Mouse (Mus musculus) CD4-positive, CD25-positive, alpha-beta regulatory T cell, adult 2 months (primary cell): Measurements from ENCODE around the gene Abca5.
A peak's percentile ranks its signal among the peaks of the same experiment; 100 is the strongest.

Experiments
- DNase-seq: peaks from one replicate; pipeline ENCODE4 v3.0.0-alpha.2; 2012; ENCODE audit warnings: low read depth, low spot score

The Abca5 gene

DNA sequence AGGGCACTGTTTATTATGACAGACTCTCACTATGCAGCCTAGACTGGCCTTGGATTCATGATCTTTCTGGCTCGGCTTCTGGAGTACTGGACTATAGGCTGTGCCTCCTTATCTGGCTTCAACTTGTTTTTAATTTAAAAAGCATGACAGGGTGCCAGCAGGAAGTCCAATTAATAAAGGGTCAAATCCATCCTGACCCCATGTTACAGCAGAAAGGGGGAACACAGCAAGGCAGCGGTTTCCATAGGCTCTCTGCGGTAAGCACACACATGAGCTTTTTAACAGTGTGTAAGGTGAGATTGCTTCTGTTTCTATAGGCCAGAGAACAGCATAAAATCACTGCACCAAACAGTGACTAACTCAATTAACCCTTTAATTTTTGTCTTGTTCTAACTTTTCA lies 34.1 kb downstream of the Abca5 start:
- DNase-seq, result no peak

DNA sequence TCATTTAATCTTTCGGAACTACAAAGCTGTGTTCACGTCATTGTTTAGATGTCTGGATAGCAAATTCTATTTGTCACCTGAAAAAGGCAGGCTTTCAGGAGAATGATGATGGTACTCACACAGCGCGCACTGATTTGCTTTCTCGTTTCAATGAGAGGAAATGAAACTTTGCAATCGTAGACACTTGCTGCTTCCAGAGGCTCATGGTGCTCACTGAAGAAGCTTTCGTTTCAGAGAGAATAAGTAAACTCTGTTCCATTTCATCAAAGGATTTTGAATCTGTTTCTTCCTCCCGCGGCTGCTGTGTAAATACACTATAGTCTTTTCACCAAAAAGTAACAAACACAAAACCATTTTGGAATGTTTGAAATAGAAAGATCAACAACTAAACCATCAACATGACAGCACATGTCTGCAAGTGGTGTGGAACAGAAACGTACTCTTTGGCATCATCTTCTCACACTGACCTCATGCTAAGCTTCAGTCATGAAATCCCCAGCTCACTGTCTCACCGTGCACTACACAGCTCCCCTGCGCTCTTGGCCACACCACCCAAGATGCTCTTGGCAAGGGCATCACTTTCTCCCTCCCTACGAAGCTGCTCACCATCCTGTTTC lies 39.5 kb downstream of the Abca5 start:
- no peak for DNase-seq

DNA sequence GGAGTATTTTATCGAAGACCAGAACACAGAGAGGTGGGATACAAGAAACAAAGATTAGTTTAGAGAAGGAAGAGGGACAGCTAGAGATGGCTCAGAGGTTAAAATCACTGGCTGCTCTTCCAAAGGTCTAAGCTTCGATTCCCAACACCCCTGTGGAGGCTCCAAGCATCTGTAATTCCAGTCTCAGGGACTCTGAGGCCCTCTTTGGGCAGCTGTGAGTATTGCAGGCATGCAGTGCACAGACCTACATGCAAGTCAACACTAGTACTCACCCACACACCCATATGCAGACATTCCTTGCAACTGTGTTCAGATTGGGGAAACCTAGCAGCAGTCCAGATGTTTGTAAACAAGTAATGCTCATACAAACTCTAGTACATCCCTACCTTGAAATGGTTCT lies 46.9 kb downstream of the Abca5 start:
- DNase-seq, result no peak

DNA sequence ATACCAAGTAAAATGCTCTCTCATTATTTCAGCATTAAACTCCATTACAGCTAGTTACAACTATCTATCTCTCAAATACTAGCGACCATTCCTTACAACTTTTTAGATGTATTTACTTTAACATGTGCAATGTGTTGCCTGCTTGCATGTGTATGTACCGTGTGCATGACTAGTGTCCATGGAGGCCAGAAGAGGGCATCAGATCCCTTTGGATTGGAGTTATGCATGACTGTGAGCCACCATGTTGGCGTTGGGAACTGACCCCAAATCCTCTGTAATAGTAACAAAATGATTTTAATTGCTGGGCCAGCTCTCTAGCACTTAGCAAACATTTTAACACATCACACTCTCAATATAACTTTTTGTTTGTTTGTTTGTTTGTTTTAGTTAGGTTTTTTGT lies 49.1 kb downstream of the Abca5 start:
- no peak for DNase-seq

DNA sequence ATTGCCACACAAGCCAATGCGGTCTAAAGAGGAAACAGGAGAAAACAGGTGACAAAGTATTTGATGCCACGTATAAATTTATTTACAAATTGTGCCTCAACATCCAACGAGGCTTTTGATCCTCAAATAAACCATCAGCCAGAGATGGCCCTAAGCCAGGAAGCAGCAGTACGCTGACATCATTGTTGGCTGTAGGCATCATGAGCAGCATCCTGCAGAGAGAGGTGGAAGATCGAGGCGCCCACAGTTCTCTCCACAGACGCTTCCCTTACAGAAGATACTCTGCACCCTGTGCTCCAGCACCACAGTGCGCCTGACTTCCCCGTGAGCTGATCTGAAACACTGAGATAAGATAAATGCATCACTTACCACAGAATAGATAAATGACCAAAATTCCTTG lies 49.8 kb downstream of the Abca5 start:
- no peak for DNase-seq

DNA sequence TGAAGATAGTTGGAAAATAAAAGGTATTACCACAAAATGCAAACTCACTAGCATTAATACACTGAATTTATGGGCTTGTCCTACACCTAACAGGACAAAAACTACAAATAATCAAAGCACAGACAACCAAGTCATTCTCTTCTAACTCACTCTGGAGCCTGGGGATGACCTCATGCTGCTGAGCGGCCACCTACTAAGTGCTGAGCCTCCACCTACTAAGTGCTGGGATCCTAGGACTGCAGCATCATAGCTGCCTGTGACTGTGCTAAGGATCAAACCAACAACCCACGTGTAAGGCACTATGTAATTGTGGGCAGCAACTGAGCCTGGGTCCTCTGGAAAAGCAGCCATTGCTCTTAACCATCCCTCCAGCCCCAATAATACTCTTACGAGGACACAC lies 51.2 kb downstream of the Abca5 start:
- DNase-seq, result no peak

DNA sequence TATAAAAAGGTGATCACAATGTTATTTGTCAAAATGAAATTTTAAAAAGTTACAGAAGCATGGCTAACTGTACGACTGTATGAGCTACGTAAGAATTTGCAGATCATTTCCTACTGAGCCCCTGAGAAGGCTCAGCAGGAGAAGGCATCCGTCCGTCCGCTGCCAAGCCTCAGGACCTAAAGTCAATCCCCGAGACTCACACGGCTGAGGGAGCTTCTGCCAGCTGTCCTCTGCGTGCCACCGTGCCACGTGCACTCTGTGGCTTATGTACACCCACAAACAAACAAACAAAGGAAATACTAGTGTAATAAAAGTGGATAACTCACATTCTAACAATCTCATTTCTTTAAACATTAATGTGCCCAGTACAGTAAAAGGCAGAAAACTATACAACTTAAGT lies 52.7 kb downstream of the Abca5 start:
- DNase-seq, result no peak

DNA sequence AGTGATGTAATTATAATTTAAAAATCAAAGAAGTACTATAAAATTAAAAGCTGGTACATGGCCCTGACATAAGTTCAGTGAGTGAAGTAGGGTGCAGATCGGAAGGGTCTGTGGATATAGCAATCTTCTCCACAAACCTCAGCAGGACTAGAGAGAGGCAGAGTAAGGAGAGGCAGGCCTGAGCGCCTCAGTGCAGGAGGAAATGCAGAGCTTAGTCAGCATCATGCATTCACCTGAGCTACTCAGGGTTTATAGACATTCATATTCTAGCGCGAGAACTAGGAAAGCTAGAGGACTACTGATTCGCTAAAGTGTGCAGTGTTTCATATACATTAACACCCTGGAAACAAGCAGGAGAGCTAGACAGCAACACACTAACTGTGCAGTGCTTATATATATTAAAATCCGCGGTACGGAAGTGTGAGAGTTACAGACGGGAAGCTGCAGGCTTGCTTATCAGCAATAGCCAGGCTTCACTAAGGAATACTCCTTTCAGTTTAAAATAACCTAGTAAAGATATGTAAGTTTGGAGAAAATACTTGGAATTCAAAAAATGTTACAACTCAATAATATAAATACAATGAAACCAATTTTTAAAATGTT lies 53.2 kb downstream of the Abca5 start:
- DNase-seq, result no peak

DNA sequence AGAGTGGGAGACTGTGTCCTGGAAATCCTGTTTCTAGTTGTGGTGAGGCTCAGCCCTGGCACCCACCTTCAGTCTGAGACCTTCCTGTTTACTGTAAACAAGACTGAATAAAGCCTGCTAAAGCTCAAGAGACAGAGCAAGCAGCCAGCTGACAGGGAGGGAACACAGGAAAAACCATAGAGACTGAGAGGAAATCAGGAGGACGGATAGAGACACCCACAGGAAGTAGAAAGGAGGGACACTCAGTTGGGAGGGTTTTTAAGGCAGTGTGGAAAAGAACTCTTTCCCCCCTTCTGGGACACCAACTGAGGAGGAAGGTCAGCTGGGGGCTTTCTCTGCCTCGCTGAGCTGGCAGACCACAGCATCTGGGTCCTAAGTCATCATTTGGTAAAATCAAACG lies 62.7 kb downstream of the Abca5 start:
- DNase-seq, result no peak

DNA sequence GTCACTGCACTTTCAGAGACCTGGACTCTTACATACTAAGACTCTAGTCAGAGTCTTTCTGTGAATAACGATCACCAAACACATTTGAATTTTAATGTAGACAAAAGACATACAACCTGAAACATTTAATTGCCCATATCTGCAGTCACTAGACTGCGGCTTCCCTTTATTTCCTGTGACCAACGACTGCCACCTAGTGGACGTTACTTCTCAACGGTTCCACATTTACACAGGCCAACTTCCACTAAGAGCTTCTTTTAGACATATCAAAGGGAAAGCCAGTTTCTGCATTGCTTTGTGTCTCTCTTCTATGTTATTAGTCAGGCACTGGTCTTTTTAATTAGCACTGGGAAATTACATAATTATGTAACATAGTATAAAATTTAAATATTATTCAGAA lies 65.8 kb downstream of the Abca5 start:
- DNase-seq, result peak; percentile 84

DNA sequence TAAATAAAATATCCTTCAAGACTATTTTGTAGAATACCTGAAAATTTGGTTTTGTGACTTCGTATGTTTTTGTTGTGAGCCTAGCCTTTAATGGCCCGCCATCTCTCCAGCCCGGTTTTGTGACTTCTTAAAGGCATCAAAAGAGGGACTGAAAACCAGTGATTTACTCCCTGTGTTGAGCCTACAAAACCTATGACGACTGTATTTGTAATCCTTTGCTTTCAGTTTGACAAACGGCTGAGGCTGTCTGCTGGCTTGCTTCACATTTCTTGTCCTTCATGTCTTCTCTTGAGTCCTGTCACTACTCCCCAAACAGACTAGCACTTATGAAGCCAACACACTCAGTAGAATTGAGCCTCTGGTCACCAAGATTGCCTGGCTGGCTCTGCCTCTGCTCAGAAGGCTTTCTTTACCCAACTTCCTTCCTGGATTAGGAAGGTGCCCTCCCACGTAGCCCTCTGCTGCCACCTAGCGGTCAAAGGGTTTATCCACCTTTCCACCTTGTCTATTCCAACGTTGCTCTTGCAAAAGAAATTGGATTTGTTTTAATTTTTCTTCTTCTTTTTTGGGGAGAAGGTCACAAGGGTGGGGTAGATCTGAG lies 69.2 kb downstream of the Abca5 start:
- DNase-seq, result peak; percentile 92

DNA sequence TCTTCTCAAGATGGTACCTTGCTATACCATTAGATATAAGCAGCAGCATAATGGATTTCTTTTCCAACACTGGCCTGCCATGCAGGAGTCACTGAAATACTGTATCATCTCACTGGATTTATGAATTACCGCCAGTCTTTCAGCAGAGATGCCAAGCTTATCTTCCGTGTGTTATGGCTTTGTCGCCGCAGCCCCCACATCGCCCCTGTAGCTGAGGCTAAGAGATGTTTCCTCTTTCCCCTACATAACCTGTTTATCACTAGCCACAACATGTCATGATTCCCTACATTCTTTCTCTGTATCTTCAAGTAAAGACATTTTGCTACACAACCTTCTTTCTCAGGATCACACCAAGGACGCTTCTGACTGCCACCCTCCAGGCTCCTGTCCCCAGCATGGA lies 70.3 kb downstream of the Abca5 start:
- DNase-seq, result no peak

DNA sequence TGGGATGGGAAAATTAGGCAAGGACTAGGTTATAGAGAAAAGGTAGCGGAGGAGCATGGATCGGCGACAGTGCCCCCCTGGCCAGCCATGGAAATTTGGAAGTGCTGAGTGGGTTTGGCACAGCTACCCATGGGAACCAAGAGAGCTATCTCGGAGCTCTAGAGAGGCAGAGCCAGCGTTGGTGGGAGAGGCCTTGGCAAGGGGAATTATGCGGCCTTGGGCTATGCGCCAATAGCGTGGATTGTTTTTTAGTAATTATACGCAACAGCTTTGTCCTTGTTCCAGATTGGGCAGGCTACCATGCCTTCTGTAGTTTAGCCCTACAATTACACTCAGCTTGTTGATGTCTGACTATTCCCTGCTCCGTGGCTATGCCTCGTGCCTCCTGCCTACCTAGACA lies 70.8 kb downstream of the Abca5 start:
- no peak for DNase-seq

DNA sequence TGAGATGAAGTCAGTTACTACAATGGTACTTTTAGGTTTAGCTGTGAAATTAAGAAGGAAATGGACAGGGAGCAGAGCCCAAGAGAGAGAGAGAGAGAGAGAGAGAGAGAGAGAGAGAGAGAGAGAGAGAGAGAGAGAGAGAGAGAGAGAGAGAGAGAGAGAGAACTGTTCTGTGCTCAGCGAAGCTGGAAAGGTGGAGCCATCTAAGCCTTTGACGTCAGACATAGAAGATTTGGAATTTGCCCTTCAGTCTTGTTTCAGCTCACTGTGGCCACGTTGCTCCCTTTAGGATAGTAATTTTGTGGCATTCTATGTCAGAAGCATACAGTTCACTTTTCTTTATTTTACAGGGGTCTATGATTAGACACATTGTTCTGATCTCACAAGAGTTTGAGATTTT lies 75.6 kb downstream of the Abca5 start:
- DNase-seq, result no peak

DNA sequence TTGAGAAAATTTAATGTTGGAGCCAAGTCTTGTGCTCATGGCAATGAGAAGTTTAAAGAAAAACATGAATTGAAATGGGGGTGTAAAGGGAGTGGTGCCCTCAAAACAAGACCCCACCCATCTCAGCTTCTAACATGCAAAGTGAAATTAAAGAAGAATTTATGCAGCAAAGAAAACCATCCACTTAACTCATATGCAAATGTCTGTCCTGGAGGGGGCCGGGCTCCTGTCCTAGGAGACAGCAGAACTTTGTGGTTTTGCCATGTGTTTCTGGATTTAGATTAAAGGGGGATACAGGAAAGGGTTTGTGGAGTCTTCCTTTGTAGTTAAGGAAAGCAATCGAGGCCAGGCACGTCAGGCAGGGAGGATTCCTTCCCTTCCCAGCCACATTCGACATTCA lies 79.6 kb downstream of the Abca5 start:
- no peak for DNase-seq

DNA sequence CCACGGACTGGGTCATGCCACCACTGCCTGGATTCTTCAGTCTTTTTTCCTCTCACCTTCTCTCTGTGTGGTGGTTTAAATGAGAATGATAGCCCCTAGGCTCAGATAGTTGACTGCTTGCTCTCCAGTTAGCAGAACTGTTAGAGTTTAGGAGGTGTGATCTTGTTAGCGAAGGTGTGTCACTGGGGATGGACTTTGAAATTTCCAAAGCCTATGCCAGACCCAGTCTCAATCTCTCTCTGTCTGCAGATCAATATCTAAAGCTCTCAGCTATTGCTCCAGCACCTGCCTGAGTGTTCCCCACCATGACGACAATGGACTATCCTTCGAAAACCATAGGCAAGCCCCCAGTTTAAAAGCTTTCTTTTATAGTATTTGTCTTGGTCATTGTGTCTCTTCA lies 80.5 kb downstream of the Abca5 start:
- DNase-seq, result no peak

DNA sequence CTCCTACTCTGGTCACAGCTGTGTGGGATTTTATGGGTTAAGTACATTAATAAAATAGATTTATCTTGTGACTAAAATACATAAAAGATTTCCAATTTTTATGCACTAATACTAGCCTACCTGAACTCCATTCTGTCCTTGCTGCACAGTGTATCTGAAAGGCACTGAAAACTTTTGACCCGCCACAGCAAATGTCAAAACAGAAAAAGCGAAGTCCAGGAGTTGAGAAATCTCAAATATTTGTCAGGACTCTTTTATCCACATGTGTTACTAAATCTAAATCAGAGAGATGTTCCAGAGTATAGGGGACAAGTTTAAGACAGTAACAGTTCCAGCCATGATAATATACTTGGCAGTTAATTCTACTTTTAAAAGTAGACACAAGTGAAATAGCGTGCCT lies 85.3 kb downstream of the Abca5 start:
- DNase-seq, result no peak

DNA sequence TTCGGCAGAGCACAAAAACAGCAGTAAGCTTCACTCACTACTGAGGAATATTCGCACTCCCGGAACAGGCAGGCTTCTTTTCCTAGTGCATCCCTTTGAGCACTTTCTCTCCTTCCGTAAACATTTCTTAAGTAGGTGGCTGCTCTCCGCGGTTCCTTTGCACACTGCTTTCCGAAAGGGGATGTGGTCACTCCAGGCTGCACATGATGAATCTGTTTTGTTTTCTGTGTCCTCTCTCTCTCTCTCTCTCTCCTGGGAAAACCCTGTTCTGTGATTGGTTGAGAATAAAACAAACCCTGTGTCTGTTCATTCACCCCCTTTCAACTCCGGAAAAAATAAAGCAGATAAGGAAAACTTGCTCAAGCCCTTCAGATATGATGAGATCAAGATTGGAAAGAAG lies 86.0 kb downstream of the Abca5 start, which contains the start of gene Abca6:
Gene Abca6 (minus strand): TSS at position 243 of the 400 bp plus-strand sequence.
- no peak for DNase-seq

DNA sequence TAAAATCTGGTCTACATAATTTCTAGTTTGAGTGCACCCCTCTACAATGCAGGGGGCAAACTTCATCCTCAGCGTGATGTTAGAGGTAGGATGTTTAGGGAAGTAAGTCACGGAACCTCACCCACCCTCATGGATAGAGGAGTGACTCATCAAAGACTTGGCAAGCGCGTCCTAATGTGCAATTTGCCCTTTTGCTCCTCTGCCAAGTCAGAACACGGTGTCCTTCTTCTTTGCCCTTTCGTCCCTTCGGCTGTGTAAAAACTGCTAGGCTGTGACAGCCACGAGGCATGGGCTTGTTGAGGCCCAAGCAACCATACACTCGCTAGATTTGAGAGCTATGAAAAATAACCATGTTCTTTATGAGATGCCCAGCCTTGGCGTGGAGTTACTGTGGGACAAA lies 92.8 kb downstream of the Abca5 start:
- DNase-seq, result no peak

DNA sequence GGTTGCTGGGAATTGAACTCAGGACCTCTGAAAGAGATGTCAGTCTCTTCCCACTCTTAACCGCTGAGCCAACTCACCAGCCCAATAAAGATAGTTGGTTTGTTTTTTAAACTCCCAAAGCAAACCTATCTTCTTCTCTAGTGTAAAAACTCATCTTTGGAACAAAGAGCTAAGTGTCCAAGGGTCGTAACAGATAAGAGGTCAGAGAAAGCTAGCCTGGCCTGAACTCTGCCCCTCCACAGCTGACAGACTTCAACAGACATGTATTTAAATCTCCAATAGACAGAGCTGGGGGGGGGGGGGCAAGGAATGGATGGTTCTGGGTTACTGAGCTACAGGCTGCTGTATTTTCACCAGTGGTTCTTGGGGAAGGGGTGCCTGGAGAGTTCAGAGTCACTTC lies 100.0 kb downstream of the Abca5 start:
- no peak for DNase-seq

DNA sequence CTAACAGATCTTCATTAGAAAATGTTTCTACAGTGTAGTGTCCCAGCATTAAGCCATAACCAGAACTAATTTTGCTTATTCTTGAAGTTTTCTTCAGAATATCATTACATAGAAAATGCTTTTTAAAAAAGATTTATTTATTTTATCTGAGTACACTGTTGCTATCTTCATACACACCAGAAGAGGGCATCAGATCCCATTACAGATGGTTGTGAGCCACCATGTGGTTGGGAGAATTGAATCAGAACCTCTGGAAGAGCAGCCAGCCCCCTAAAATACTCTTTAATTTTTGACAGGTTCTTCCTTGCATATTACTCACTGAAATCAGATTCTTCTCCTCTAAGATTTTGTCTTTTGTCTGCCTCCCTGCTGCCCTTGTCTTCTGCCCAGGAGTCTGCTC lies 104.5 kb downstream of the Abca5 start:
- no peak for DNase-seq
